Mouse (Mus musculus): Measurements from ENCODE around the gene Casp2. TPM values are rescaled to one million over a fixed set of nuclear protein-coding genes. Genes with fewer than 3 reads are reported as not detected.

The Casp2 gene
- polyA plus RNA-seq, 1 experiment from 2014 or later, result 53.0 TPM

GRCm38 (mm10) chr6:42241311-42242045 is 23.3 kb upstream of the Casp2 start:
- H3K36me3 ChIP-seq (ENCODE audit: control insufficient read depth, insufficient read depth, low read length), result no peaks in the 10 kb centered on the region
- no peaks in the 10 kb centered on the region for H3K27me3 ChIP-seq (replicated peaks; ENCODE audit: control insufficient read depth, insufficient read depth, low read length)
- H3K9ac ChIP-seq (ENCODE audit: low read length), result no peak overlapping the region
- no peaks in the 10 kb centered on the region for H3K9me3 ChIP-seq (ENCODE audit: control insufficient read depth, low read length)
- no peak overlapping the region for H3K4me3 ChIP-seq (ENCODE audit: low read depth, low read length)
- 72% methylated on average over 6 of the region's 6 CpGs for WGBS
- H3K4me2 ChIP-seq (ENCODE audit: low read length), result no peak overlapping the region
- 0 out of 2 replicates have a peak, but pooled peaks cover 3% of the 10 kb centered on the region for H3K4me1 ChIP-seq (replicated peaks; ENCODE audit: control insufficient read depth, insufficient read depth, low read length)
- H3K27ac ChIP-seq (ENCODE audit: low read depth), result no peak overlapping the region
- DNase-seq (ENCODE audit: low spot score) (no peak), ATAC-seq (replicated peaks; ENCODE audit: low FRiP score, low TSS enrichment, low read depth) (no peak)

GRCm38 (mm10) chr6:42245711-42246353 is 19.0 kb upstream of the Casp2 start, which contains the start of gene Gstk1:
Gene Gstk1, plus strand, starts transcription at chr6:42245935.
- WGBS, result 3% methylated on average over 28 of the region's 28 CpGs

GRCm38 (mm10) chr6:42247173-42247572 is 17.6 kb upstream of the Casp2 start:
- Histone ChIP-seq H3K4me2 (ENCODE audit: low read length) (peak overlapping the region; percentile 34), H3K36me3 (ENCODE audit: control insufficient read depth, insufficient read depth, low read length) (no peaks in the 10 kb centered on the region), H3K27me3 (replicated peaks; ENCODE audit: control insufficient read depth, insufficient read depth, low read length) (no peaks in the 10 kb centered on the region), H3K4me1 (replicated peaks; ENCODE audit: control insufficient read depth, insufficient read depth, low read length) (peaks cover 3% of the 10 kb centered on the region; the same call in 1 of the 2 replicates), H3K27ac (ENCODE audit: low read depth) (no peak overlapping the region), H3K9me3 (ENCODE audit: control insufficient read depth, low read length) (no peaks in the 10 kb centered on the region), H3K4me3 (ENCODE audit: low read depth, low read length) (peak overlapping the region; percentile 20), H3K9ac (ENCODE audit: low read length) (0 out of 2 replicates have a peak overlapping the region, but pooled peaks have one; percentile 27)
- ATAC-seq (replicated peaks; ENCODE audit: low FRiP score, low TSS enrichment, low read depth) (no peak; the same call in 1 of the 2 replicates), DNase-seq (ENCODE audit: low spot score) (no peak)
- 15% methylated on average over 8 of the region's 8 CpGs for WGBS

More at GRCm38 (mm10) chr6:42245711-42246353, 19.0 kb upstream of the Casp2 start, which contains the start of gene Gstk1:
- no peaks in the 10 kb centered on the region for H3K27me3 ChIP-seq (replicated peaks; ENCODE audit: control insufficient read depth, insufficient read depth, low read length)
- H3K27ac ChIP-seq (ENCODE audit: low read depth), result no peak within 1 kb of the TSS
- no peaks in the 10 kb centered on the region for H3K9me3 ChIP-seq (ENCODE audit: control insufficient read depth, low read length)
- H3K36me3 ChIP-seq (ENCODE audit: control insufficient read depth, insufficient read depth, low read length), result no peaks in the 10 kb centered on the region
- peak within 1 kb of the TSS; percentile 45 for H3K4me3 ChIP-seq (ENCODE audit: low read depth, low read length)
- DNase-seq (ENCODE audit: low spot score) (peak; percentile 79), ATAC-seq (replicated peaks; ENCODE audit: low FRiP score, low TSS enrichment, low read depth) (peak; percentile 99)
- peak within 1 kb of the TSS; percentile 81 for H3K4me2 ChIP-seq (ENCODE audit: low read length)
- H3K9ac ChIP-seq (ENCODE audit: low read length), result peak within 1 kb of the TSS; percentile 35; the same call in 1 of the 2 replicates
- peaks cover 3% of the 10 kb centered on the region; the same call in 1 of the 2 replicates for H3K4me1 ChIP-seq (replicated peaks; ENCODE audit: control insufficient read depth, insufficient read depth, low read length)

- DNase-seq (ENCODE audit: low spot score), result no peak
- peak overlapping the region; percentile 27; the same call in 1 of the 2 replicates for H3K9ac ChIP-seq (ENCODE audit: low read length)
- H3K27me3 ChIP-seq (replicated peaks; ENCODE audit: control insufficient read depth, insufficient read depth, low read length), result no peaks in the 10 kb centered on the region
- peaks cover 3% of the 10 kb centered on the region; the same call in 1 of the 2 replicates for H3K4me1 ChIP-seq (replicated peaks; ENCODE audit: control insufficient read depth, insufficient read depth, low read length)
- H3K9me3 ChIP-seq (ENCODE audit: control insufficient read depth, low read length), result no peaks in the 10 kb centered on the region
- no peak overlapping the region for H3K27ac ChIP-seq (ENCODE audit: low read depth)
- no peak for ATAC-seq (replicated peaks; ENCODE audit: low FRiP score, low TSS enrichment, low read depth)
- 89% methylated on average over 1 of the region's 1 CpGs for WGBS
- H3K36me3 ChIP-seq (ENCODE audit: control insufficient read depth, insufficient read depth, low read length), result no peaks in the 10 kb centered on the region
- H3K4me3 ChIP-seq (ENCODE audit: low read depth, low read length), result no peak overlapping the region
- peak overlapping the region; percentile 34 for H3K4me2 ChIP-seq (ENCODE audit: low read length)
These were observed 16.8 kb upstream of the Casp2 start for GRCm38 (mm10) chr6:42247981-42248380.

- no peaks in the 10 kb centered on the region; the same call in 1 of the 2 replicates for H3K4me1 ChIP-seq (replicated peaks; ENCODE audit: control insufficient read depth, insufficient read depth, low read length)
- ATAC-seq (replicated peaks; ENCODE audit: low FRiP score, low TSS enrichment, low read depth), result no peak
- H3K4me2 ChIP-seq (ENCODE audit: low read length), result no peak overlapping the region
- H3K36me3 ChIP-seq (ENCODE audit: control insufficient read depth, insufficient read depth, low read length), result no peaks in the 10 kb centered on the region
- no peak overlapping the region for H3K27ac ChIP-seq (ENCODE audit: low read depth)
- no peaks in the 10 kb centered on the region for H3K27me3 ChIP-seq (replicated peaks; ENCODE audit: control insufficient read depth, insufficient read depth, low read length)
- WGBS, result 90% methylated on average over 4 of the region's 4 CpGs
- no peak overlapping the region for H3K4me3 ChIP-seq (ENCODE audit: low read depth, low read length)
- no peak for DNase-seq (ENCODE audit: low spot score)
- no peaks in the 10 kb centered on the region for H3K9me3 ChIP-seq (ENCODE audit: control insufficient read depth, low read length)
- no peak overlapping the region for H3K9ac ChIP-seq (ENCODE audit: low read length)
These were observed 13.0 kb upstream of the Casp2 start for GRCm38 (mm10) chr6:42251791-42252190.

GRCm38 (mm10) chr6:42253103-42253502 is 11.7 kb upstream of the Casp2 start:
- H3K4me1 ChIP-seq (replicated peaks; ENCODE audit: control insufficient read depth, insufficient read depth, low read length), result no peaks in the 10 kb centered on the region; the same call in 1 of the 2 replicates
- no peak overlapping the region for H3K9ac ChIP-seq (ENCODE audit: low read length)
- H3K36me3 ChIP-seq (ENCODE audit: control insufficient read depth, insufficient read depth, low read length), result no peaks in the 10 kb centered on the region
- H3K27ac ChIP-seq (ENCODE audit: low read depth), result no peak overlapping the region
- 83% methylated on average over 2 of the region's 2 CpGs for WGBS
- ATAC-seq (replicated peaks; ENCODE audit: low FRiP score, low TSS enrichment, low read depth) (no peak), DNase-seq (ENCODE audit: low spot score) (no peak)
- no peaks in the 10 kb centered on the region for H3K9me3 ChIP-seq (ENCODE audit: control insufficient read depth, low read length)
- no peak overlapping the region for H3K4me3 ChIP-seq (ENCODE audit: low read depth, low read length)
- H3K4me2 ChIP-seq (ENCODE audit: low read length), result no peak overlapping the region
- no peaks in the 10 kb centered on the region for H3K27me3 ChIP-seq (replicated peaks; ENCODE audit: control insufficient read depth, insufficient read depth, low read length)

- 15% methylated on average over 11 of the region's 11 CpGs for WGBS
- Histone ChIP-seq H3K9me3 (ENCODE audit: control insufficient read depth, low read length) (no peaks in the 10 kb centered on the region), H3K4me2 (ENCODE audit: low read length) (0 out of 2 replicates have a peak overlapping the region, but pooled peaks have one; percentile 7), H3K4me1 (replicated peaks; ENCODE audit: control insufficient read depth, insufficient read depth, low read length) (no peaks in the 10 kb centered on the region), H3K36me3 (ENCODE audit: control insufficient read depth, insufficient read depth, low read length) (no peaks in the 10 kb centered on the region), H3K27me3 (replicated peaks; ENCODE audit: control insufficient read depth, insufficient read depth, low read length) (no peaks in the 10 kb centered on the region), H3K4me3 (ENCODE audit: low read depth, low read length) (no peak overlapping the region), H3K27ac (ENCODE audit: low read depth) (no peak overlapping the region), H3K9ac (ENCODE audit: low read length) (no peak overlapping the region)
- ATAC-seq (replicated peaks; ENCODE audit: low FRiP score, low TSS enrichment, low read depth), result peak; percentile 71; the same call in 1 of the 2 replicates
- DNase-seq (ENCODE audit: low spot score), result peak; percentile 72
These were observed 7.4 kb upstream of the Casp2 start for GRCm38 (mm10) chr6:42257303-42257863.

GRCm38 (mm10) chr6:42260430-42260829 is 4.4 kb upstream of the Casp2 start:
- Histone ChIP-seq H3K4me1 (replicated peaks; ENCODE audit: control insufficient read depth, insufficient read depth, low read length) (peaks cover 4% of the 10 kb centered on the region; the same call in 1 of the 2 replicates), H3K36me3 (ENCODE audit: control insufficient read depth, insufficient read depth, low read length) (no peaks in the 10 kb centered on the region), H3K9me3 (ENCODE audit: control insufficient read depth, low read length) (no peaks in the 10 kb centered on the region), H3K9ac (ENCODE audit: low read length) (no peak overlapping the region), H3K4me3 (ENCODE audit: low read depth, low read length) (no peak overlapping the region), H3K4me2 (ENCODE audit: low read length) (no peak overlapping the region), H3K27me3 (replicated peaks; ENCODE audit: control insufficient read depth, insufficient read depth, low read length) (no peaks in the 10 kb centered on the region), H3K27ac (ENCODE audit: low read depth) (no peak overlapping the region)
- ATAC-seq (replicated peaks; ENCODE audit: low FRiP score, low TSS enrichment, low read depth), result no peak
- DNase-seq (ENCODE audit: low spot score), result no peak
- WGBS, result 48% methylated on average over 6 of the region's 6 CpGs

All from intestine, embryonic 14.5 days (tissue).